Mouse (Mus musculus) stomach, postnatal 0 days (tissue): ENCODE measurements around the gene Kif2c.

Source experiments
- CTCF ChIP-seq: IDR thresholded peaks from 2 replicates; pipeline ENCODE4 v1.5.1; 2016; ENCODE audit warnings: antibody characterized with exemption, low read depth, mild to moderate bottlenecking, moderate library complexity
- EP300 ChIP-seq: optimal IDR thresholded peaks from 2 replicates; pipeline ENCODE3; 2016; ENCODE audit warnings: antibody characterized with exemption

DNA sequence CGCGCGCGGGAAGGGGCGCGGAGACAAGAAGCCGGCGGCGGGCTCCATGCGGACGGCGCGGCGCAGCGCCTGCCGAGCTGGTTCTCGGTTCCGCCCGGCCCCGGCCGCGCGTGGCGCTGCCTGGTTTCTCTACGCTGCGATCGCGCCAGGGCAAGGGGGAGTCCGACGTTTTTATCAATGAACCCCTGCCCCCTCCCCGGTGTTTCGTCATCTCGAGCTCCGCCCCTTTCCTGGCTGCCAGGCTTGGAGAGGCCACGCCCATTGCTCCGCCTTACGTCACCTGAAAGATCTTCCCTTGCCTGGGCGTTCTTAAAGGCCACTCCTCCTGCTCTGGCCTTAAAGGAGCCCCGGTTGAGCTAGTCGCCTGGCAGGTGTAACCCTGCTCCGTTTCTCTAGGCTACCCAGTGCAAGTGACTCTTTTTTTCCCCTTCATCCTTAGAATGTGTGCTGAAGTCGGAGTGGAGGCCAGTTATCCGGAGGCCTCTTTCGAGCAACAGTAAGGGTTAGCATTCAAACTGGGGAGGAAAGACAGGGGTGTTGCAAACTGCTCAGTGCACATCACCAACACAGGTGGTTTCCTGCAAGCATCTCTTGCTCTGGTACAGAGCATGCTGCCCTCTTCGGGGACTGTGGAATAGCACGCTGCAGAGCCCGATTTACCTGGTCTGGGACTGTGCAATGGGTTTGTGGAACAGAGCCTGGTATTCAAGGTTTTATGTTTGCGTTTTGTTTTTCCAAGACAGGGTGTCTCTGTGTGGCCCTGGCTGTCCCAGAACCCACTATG lies 48.4 kb downstream of the Kif2c start, which contains the start of gene Plk3:
- TF ChIP-seq CTCF (peak; percentile 28; the same call in 1 of the 2 replicates), EP300 (no peak)
